8 mouse cellular contexts compared by ENCODE assay signal in the genomic region with DNA sequence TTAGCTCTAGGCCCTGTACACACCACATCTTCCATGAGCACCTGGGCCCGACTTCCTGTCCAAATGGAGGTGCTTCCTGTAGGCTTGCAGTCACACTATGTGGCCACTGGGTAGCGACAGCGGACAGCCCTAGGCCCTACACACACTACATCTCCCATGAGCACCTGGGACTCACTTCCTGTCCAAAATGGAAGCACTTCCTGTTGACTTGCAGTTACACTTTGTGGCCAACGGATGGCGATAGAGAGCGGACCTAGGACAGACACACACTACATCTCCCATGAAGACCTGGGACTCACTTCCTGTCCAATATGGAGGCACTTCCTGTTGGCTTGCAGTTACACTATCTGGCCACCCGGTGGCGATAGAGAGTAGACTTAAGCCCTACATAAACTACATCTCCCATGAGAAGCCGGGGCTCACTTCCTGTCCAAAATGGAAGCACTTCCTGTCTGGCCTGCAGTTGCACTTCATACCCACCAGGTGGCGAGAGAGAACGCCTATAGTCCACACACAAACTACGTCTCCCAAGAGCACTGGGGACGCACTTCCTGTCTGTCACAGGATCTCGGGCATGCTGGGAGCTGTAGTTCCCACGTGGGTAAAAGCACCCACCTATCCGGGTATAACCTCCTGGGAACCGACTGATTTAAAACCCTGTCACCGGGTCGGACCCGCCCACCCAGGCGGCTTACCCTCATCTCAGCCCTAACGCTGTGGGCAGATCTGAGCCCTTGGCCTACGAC.
DNase-seq lines count a peak whose midpoint lies in the region; ATAC-seq and TF ChIP-seq lines count a peak whose summit lies in the region.

No protein-coding gene starts in this region.

- TF ChIP-seq POLR2A in CH12.LX (IDR thresholded peaks at IDR 0.05; ENCODE audit: low read depth, low read length), result no peak

- H3K36me3 ChIP-seq in CH12.LX (replicated peaks in 1 of 2; ENCODE audit: control insufficient read depth in 1 of 2, insufficient read depth in 1 of 2, low read length in 1 of 2), result no peaks in the 10 kb centered on the region
- no peaks in the 10 kb centered on the region for H3K36me3 ChIP-seq in forebrain, embryonic 11.5 days (ENCODE audit: control insufficient read depth, insufficient read depth, low read length)
- H3K36me3 ChIP-seq in heart, embryonic 16.5 days (ENCODE audit: control insufficient read depth, insufficient read depth), result no peaks in the 10 kb centered on the region
- H3K36me3 ChIP-seq in liver, embryonic 15.5 days (replicated peaks), result no peaks in the 10 kb centered on the region
- no peaks in the 10 kb centered on the region for H3K36me3 ChIP-seq in neural tube, embryonic 12.5 days

- dilution Hi-C loops in CH12.LX (cut with MboI; ENCODE audit: extremely low pct_ligation_motif_present, extremely low pct_unique_long_range_greater_than_20kb, low sequenced_read_pairs), result no loop called here

- peak; percentile 60 to 94 for TF ChIP-seq CTCF in CH12.LX (conservative IDR thresholded peaks at IDR 0.05 in 1 of 2, IDR thresholded peaks at IDR 0.05 in 1 of 2; ENCODE audit: low read depth in 2 of 2, low read length in 2 of 2)

- ATAC-seq in forebrain, embryonic 11.5 days (replicated peaks; ENCODE audit: low FRiP score), result peak; percentile 97
- peak; percentile 93 for ATAC-seq in heart, embryonic 16.5 days (replicated peaks; ENCODE audit: extremely low read depth, insufficient read depth, low FRiP score)
- peak; percentile 92 for ATAC-seq in liver, embryonic 15.5 days (ENCODE audit: insufficient read depth)
- ATAC-seq in neural tube, embryonic 12.5 days (ENCODE audit: low FRiP score, low read depth), result peak; percentile 97

- no peaks in the 10 kb centered on the region for H3K4me1 ChIP-seq in CH12.LX (ENCODE audit: control insufficient read depth in 1 of 2, insufficient read depth in 2 of 2)
- no peaks in the 10 kb centered on the region for H3K4me1 ChIP-seq in forebrain, embryonic 11.5 days (replicated peaks; ENCODE audit: control insufficient read depth, insufficient read depth, low read length)
- no peaks in the 10 kb centered on the region for H3K4me1 ChIP-seq in heart, embryonic 16.5 days (ENCODE audit: control insufficient read depth, insufficient read depth, low read length)
- no peaks in the 10 kb centered on the region; the same call in 1 of the 2 replicates for H3K4me1 ChIP-seq in liver, embryonic 15.5 days (replicated peaks)
- H3K4me1 ChIP-seq in neural tube, embryonic 12.5 days, result no peaks in the 10 kb centered on the region

- TF ChIP-seq RAD21 in CH12.LX (IDR thresholded peaks at IDR 0.05; ENCODE audit: low read depth, low read length), result peak; percentile 14; the same call in 1 of the 2 replicates

- no peaks in the 10 kb centered on the region for H3K9me3 ChIP-seq in CH12.LX (replicated peaks; ENCODE audit: low read length)
- H3K9me3 ChIP-seq in forebrain, embryonic 11.5 days (ENCODE audit: control insufficient read depth, low read length), result no peaks in the 10 kb centered on the region
- H3K9me3 ChIP-seq in heart, embryonic 16.5 days (replicated peaks; ENCODE audit: control insufficient read depth, low read length), result no peaks in the 10 kb centered on the region; the same call in 1 of the 2 replicates
- no peaks in the 10 kb centered on the region for H3K9me3 ChIP-seq in liver, embryonic 15.5 days (replicated peaks)
- no peaks in the 10 kb centered on the region for H3K9me3 ChIP-seq in neural tube, embryonic 12.5 days

- H3K4me2 ChIP-seq in CH12.LX (ENCODE audit: insufficient read depth, low read depth, poor library complexity, severe bottlenecking), result no peak overlapping the region
- H3K4me2 ChIP-seq in forebrain, embryonic 11.5 days (ENCODE audit: low read depth, low read length, severe bottlenecking), result peak overlapping the region; percentile 24; the same call in 1 of the 2 replicates
- peak overlapping the region; percentile 56 for H3K4me2 ChIP-seq in heart, embryonic 16.5 days (ENCODE audit: low read depth, low read length)
- H3K4me2 ChIP-seq in liver, embryonic 15.5 days, result peak overlapping the region; percentile 61
- H3K4me2 ChIP-seq in neural tube, embryonic 12.5 days (replicated peaks), result peak overlapping the region; percentile 33; the same call in 1 of the 2 replicates

- H3K27ac ChIP-seq in CH12.LX (ENCODE audit: insufficient read depth, low read depth), result no peak overlapping the region
- no peak overlapping the region for H3K27ac ChIP-seq in forebrain, embryonic 11.5 days (ENCODE audit: low read depth, low read length)
- H3K27ac ChIP-seq in heart, embryonic 16.5 days (ENCODE audit: low read length), result no peak overlapping the region
- H3K27ac ChIP-seq in liver, embryonic 15.5 days (replicated peaks), result no peak overlapping the region
- H3K27ac ChIP-seq in neural tube, embryonic 12.5 days, result no peak overlapping the region

- H3K9ac ChIP-seq in CH12.LX (ENCODE audit: insufficient read depth, low read depth), result no peak overlapping the region
- no peak overlapping the region for H3K9ac ChIP-seq in forebrain, embryonic 11.5 days (ENCODE audit: low read length)
- H3K9ac ChIP-seq in heart, embryonic 16.5 days (ENCODE audit: low read length), result 0 out of 2 replicates have a peak overlapping the region, but pooled peaks have one; percentile 37
- no peak overlapping the region for H3K9ac ChIP-seq in liver, embryonic 15.5 days
- no peak overlapping the region for H3K9ac ChIP-seq in neural tube, embryonic 12.5 days

- H3K4me3 ChIP-seq in CH12.LX (replicated peaks in 1 of 3; ENCODE audit: low read depth in 2 of 3, low read length in 2 of 3, poor library complexity in 1 of 3), result no peak overlapping the region
- H3K4me3 ChIP-seq in forebrain, embryonic 11.5 days (ENCODE audit: low read depth, low read length), result 0 out of 2 replicates have a peak overlapping the region, but pooled peaks have one; percentile 10
- H3K4me3 ChIP-seq in heart, embryonic 16.5 days (ENCODE audit: low read length), result peak overlapping the region; percentile 50
- peak overlapping the region; percentile 44 for H3K4me3 ChIP-seq in liver, embryonic 15.5 days (replicated peaks)
- H3K4me3 ChIP-seq in neural tube, embryonic 12.5 days, result no peak overlapping the region

- no peak for TF ChIP-seq EP300 in CH12.LX (IDR thresholded peaks at IDR 0.05; ENCODE audit: low read length)

- WGBS in forebrain, embryonic 11.5 days, result 12% methylated on average over 23 of the region's 23 CpGs
- WGBS in heart, embryonic 16.5 days, result 10% methylated on average over 23 of the region's 23 CpGs
- 7% methylated on average over 23 of the region's 23 CpGs for WGBS in liver, embryonic 15.5 days (ENCODE audit: insufficient replicate concordance)
- 8% methylated on average over 23 of the region's 23 CpGs for WGBS in neural tube, embryonic 12.5 days

- DNase-seq in CH12.LX (ENCODE audit: extremely low read depth), result peak; percentile 95
- DNase-seq in c-Kit-positive CD71-positive TER-119-negative erythroid progenitor cells, embryonic 14.5 days (ENCODE audit: low read depth), result peak; percentile 91
- peak; percentile 93 for DNase-seq in forebrain, embryonic 11.5 days (ENCODE audit: low spot score)
- peak; percentile 89 to 95 for DNase-seq in kidney, postnatal 36 days
- DNase-seq in telencephalon, adult 2 months (ENCODE audit: low read depth, low spot score), result peak; percentile 99

- no peaks in the 10 kb centered on the region for H3K79me2 ChIP-seq in CH12.LX (replicated peaks; ENCODE audit: control insufficient read depth, extremely low read depth, insufficient read depth, poor library complexity, severe bottlenecking)

- no peaks in the 10 kb centered on the region for H3K27me3 ChIP-seq in CH12.LX (replicated peaks)
- no peaks in the 10 kb centered on the region for H3K27me3 ChIP-seq in forebrain, embryonic 11.5 days (ENCODE audit: control insufficient read depth, insufficient read depth, low read length)
- no peaks in the 10 kb centered on the region for H3K27me3 ChIP-seq in heart, embryonic 16.5 days (ENCODE audit: control insufficient read depth, insufficient read depth, low read length)
- H3K27me3 ChIP-seq in liver, embryonic 15.5 days, result no peaks in the 10 kb centered on the region
- H3K27me3 ChIP-seq in neural tube, embryonic 12.5 days (replicated peaks), result no peaks in the 10 kb centered on the region

- in situ Hi-C loops in CH12.LX (cut with MboI; ENCODE audit: low pct_ligation_motif_present, low pct_unique_long_range_greater_than_20kb, low sequenced_read_pairs), result no loop called here

TF ChIP-seq in CH12.LX, 34 proteins besides CTCF, POLR2A, EP300 and RAD21:
- TF ChIP-seq ELF1 (IDR thresholded peaks at IDR 0.05; ENCODE audit: low read depth, low read length) (0 out of 2 replicates have a peak, but pooled peaks have one; percentile 13), KAT2A (IDR thresholded peaks at IDR 0.05; ENCODE audit: insufficient replicate concordance, low read length) (peak; percentile 91; the same call in 1 of the 2 replicates), HCFC1 (IDR thresholded peaks at IDR 0.05; ENCODE audit: low read depth, low read length) (peak; percentile 96), ZKSCAN1 (IDR thresholded peaks at IDR 0.05; ENCODE audit: borderline replicate concordance, low read depth, low read length) (no peak), MYC (IDR thresholded peaks at IDR 0.05; ENCODE audit: low read depth, low read length) (0 out of 2 replicates have a peak, but pooled peaks have one; percentile 27), TBP (conservative IDR thresholded peaks at IDR 0.05; ENCODE audit: low read depth, low read length) (peak; percentile 89), ZC3H11A (IDR thresholded peaks at IDR 0.05; ENCODE audit: low read depth, low read length) (no peak), UBTF (IDR thresholded peaks at IDR 0.05; ENCODE audit: low read depth, low read length) (peak; percentile 67; the same call in 1 of the 2 replicates), GABPA (IDR thresholded peaks at IDR 0.05; ENCODE audit: insufficient replicate concordance, low read depth, low read length) (peak; percentile 40; the same call in 1 of the 2 replicates)

Comparison
In these comparisons a context has a peak if more than half of its experiments do, and no peak if none do; other contexts are left out.
1. H3K4me3 ChIP-seq: peak in forebrain, embryonic 11.5 days (single experiment), heart, embryonic 16.5 days (single experiment) and liver, embryonic 15.5 days (single experiment); none in CH12.LX (0 of 3) and neural tube, embryonic 12.5 days (single experiment).
2. Peak in every context shown above with its lines, with median percentiles within 50 percentile points of each other: DNase-seq and ATAC-seq.